22 mouse cellular contexts compared by ENCODE assay signal in the genomic region with DNA sequence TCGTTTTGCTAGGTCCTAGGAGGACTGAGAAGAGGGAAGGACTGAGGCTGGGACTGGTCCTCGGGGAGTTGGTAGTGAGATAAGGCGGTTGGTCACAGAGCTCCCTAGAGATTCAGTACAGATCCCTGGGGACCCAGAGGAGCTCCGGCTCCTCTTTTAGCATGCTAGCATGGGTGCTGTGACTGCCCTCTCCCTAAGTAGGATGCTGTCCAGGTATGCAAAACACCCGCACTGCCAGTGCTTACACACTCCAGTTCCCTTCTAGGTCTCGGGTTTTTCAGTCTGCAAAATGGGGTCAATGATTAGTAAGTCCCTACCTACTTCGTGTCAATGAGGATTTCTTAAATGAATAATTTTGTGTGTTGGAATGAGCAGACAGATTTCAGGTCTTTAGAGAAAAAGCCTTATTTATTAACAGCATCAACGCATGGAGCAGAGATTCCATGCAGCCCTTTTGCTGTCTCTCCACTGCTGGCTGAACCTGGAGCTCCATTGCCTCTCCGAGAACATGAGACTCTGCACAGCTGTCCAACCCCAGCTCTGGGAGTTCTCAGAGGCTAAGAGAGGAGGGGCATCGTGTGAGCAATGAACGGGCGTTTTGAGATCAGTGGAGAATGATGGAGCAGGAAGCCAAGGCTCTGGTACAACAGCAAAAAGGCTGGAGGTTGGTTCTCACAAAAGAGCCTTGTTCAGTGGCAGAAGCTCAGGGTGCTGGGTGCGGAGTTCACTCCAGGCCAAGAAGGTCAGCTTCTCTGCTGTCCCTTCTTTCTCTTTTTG. TPM values are rescaled to one million over a fixed set of nuclear protein-coding genes. Genes with fewer than 3 reads are reported as not detected.
DNase-seq lines count a peak whose midpoint lies in the region; ATAC-seq and TF ChIP-seq lines count a peak whose summit lies in the region.
"Had no signal": no experiment of that assay in that cellular context is flagged by ENCODE, and none has a peak within 500 bp of the region (broad histone marks: within the 10 kb centered on the region; RNA-seq: fewer than 3 reads in every experiment).

No protein-coding gene starts in this region.

- peak; percentile 2 for DNase-seq in gastrocnemius, adult 18-20 months (ENCODE audit: low spot score)
- no peak for DNase-seq in gastrocnemius, postnatal 36 days
- DNase-seq in kidney, postnatal 25 days = peak; percentile 13 to 60
- no peak for DNase-seq in kidney, postnatal 4 days
- no peak for DNase-seq in stomach, postnatal 0 days (ENCODE audit: low spot score)
- no peak for DNase-seq in right cerebral cortex, postnatal 10 days (ENCODE audit: low spot score in 2 of 2)
- DNase-seq: adrenal gland, postnatal 36 days; B cell, adult 2 months; gastrocnemius, adult 2 months; thymus, adult 2 months had no signal

- H3K9me3 ChIP-seq in stomach, embryonic 16.5 days (replicated peaks; ENCODE audit: control insufficient read depth, low read length) = no peaks in the 10 kb centered on the region
- H3K9me3 ChIP-seq in stomach, postnatal 0 days (ENCODE audit: control insufficient read depth, low read length) = no peaks in the 10 kb centered on the region
- H3K9me3 ChIP-seq: embryonic facial prominence, embryonic 12.5 days; forebrain, embryonic 15.5 days; heart, embryonic 13.5 days; limb, embryonic 15.5 days; liver, embryonic 15.5 days; midbrain, embryonic 12.5 days had no signal

- TF ChIP-seq EP300 in stomach, postnatal 0 days (optimal IDR thresholded peaks at IDR 0.05) = no peak

- 59% methylated on average over 13 of the region's 13 CpGs for WGBS in stomach, embryonic 16.5 days
- WGBS in stomach, postnatal 0 days = 61% methylated on average over 13 of the region's 13 CpGs

- H3K4me1 ChIP-seq in stomach, embryonic 16.5 days (ENCODE audit: control insufficient read depth, insufficient read depth, low read length) = no peaks in the 10 kb centered on the region
- H3K4me1 ChIP-seq in stomach, postnatal 0 days (replicated peaks; ENCODE audit: control insufficient read depth, insufficient read depth) = no peaks in the 10 kb centered on the region
- H3K4me1 ChIP-seq: liver, embryonic 15.5 days had no signal

- no peaks in the 10 kb centered on the region for H3K36me3 ChIP-seq in stomach, embryonic 16.5 days (ENCODE audit: control insufficient read depth, insufficient read depth, low read length)
- H3K36me3 ChIP-seq in stomach, postnatal 0 days (ENCODE audit: control insufficient read depth, insufficient read depth, low read length) = no peaks in the 10 kb centered on the region
- H3K36me3 ChIP-seq: embryonic facial prominence, embryonic 12.5 days; forebrain, embryonic 15.5 days; heart, embryonic 13.5 days; limb, embryonic 15.5 days; liver, embryonic 15.5 days; midbrain, embryonic 12.5 days had no signal

- no peak overlapping the region for H3K4me3 ChIP-seq in stomach, embryonic 16.5 days (replicated peaks; ENCODE audit: low read length)
- no peak overlapping the region for H3K4me3 ChIP-seq in stomach, postnatal 0 days (ENCODE audit: low read depth, low read length)
- H3K4me3 ChIP-seq: embryonic facial prominence, embryonic 12.5 days; forebrain, embryonic 15.5 days; gastrocnemius, adult 2 months; heart, embryonic 13.5 days; limb, embryonic 15.5 days; liver, embryonic 15.5 days; midbrain, embryonic 12.5 days had no signal

- intact Hi-C loops in gastrocnemius, postnatal 36 days (cut with DNase I) = no loop called here

- 0 out of 2 replicates have a peak, but pooled peaks have one; percentile 32 for ATAC-seq in stomach, embryonic 16.5 days (ENCODE audit: insufficient read depth, low FRiP score)
- no peak for ATAC-seq in stomach, postnatal 0 days (ENCODE audit: low FRiP score, low TSS enrichment)
- ATAC-seq: lung, postnatal 0 days had no signal

- H3K27me3 ChIP-seq in stomach, embryonic 16.5 days (ENCODE audit: control insufficient read depth, insufficient read depth, low read length) = no peaks in the 10 kb centered on the region
- no peaks in the 10 kb centered on the region for H3K27me3 ChIP-seq in stomach, postnatal 0 days (ENCODE audit: control insufficient read depth, insufficient read depth, low read length)
- H3K27me3 ChIP-seq: embryonic facial prominence, embryonic 12.5 days; forebrain, embryonic 15.5 days; limb, embryonic 15.5 days; liver, embryonic 15.5 days had no signal

- H3K4me2 ChIP-seq in stomach, embryonic 16.5 days (ENCODE audit: low read depth, low read length) = no peak overlapping the region
- no peak overlapping the region for H3K4me2 ChIP-seq in stomach, postnatal 0 days (replicated peaks; ENCODE audit: low read depth)
- H3K4me2 ChIP-seq: embryonic facial prominence, embryonic 12.5 days; forebrain, embryonic 15.5 days; heart, embryonic 13.5 days; hindbrain, embryonic 14.5 days; limb, embryonic 15.5 days; liver, embryonic 15.5 days; midbrain, embryonic 12.5 days had no signal

- no peak overlapping the region for H3K9ac ChIP-seq in stomach, embryonic 16.5 days (ENCODE audit: low read length)
- no peak overlapping the region for H3K9ac ChIP-seq in stomach, postnatal 0 days (ENCODE audit: low read length)
- H3K9ac ChIP-seq: embryonic facial prominence, embryonic 12.5 days; forebrain, embryonic 15.5 days; heart, embryonic 13.5 days; hindbrain, embryonic 14.5 days; limb, embryonic 15.5 days; liver, embryonic 15.5 days; midbrain, embryonic 12.5 days had no signal

- TF ChIP-seq CTCF in stomach, postnatal 0 days (IDR thresholded peaks at IDR 0.05; ENCODE audit: low read depth) = no peak

- H3K27ac ChIP-seq in stomach, embryonic 16.5 days (ENCODE audit: low read length) = no peak overlapping the region
- no peak overlapping the region for H3K27ac ChIP-seq in stomach, postnatal 0 days (replicated peaks)
- H3K27ac ChIP-seq: embryonic facial prominence, embryonic 12.5 days; forebrain, embryonic 15.5 days; gastrocnemius, adult 2 months; heart, embryonic 13.5 days; hindbrain, embryonic 14.5 days; limb, embryonic 15.5 days; liver, embryonic 15.5 days; midbrain, embryonic 12.5 days had no signal

RNA-seq across cellular contexts. Expression of a gene that starts 36.5 kb away (rescaled TPM):
- 1 to 10 TPM; 1.9 to 3.4 TPM for total RNA-seq in gastrocnemius, adult 18-20 months (2021)
- 1 to 10 TPM; 2.1 to 3.3 TPM for total RNA-seq in gastrocnemius, postnatal 36 days (2021)
- polyA plus RNA-seq in stomach, embryonic 16.5 days (2015; fragmentation: Nextera tagmentation; extraction: Ambion mirVana) = 0.76 and 0.81 TPM in 2 replicates
- 0.64 and 0.67 TPM in 2 replicates for polyA plus RNA-seq in stomach, postnatal 0 days (2015; fragmentation: Nextera tagmentation; extraction: Ambion mirVana)
- total RNA-seq: granulocyte monocyte progenitor cell, adult 5-6 weeks; megakaryocyte progenitor cell, adult 5-6 weeks; monocyte, adult 5-6 weeks had no signal

Comparison
In these comparisons a context has a peak if more than half of its experiments do, and no peak if none do; other contexts are left out.
1. DNase-seq: peak in gastrocnemius, adult 18-20 months (single experiment) and kidney, postnatal 25 days (2 of 2); none in gastrocnemius, postnatal 36 days (0 of 2), kidney, postnatal 4 days (0 of 2), stomach, postnatal 0 days (single experiment) and right cerebral cortex, postnatal 10 days (0 of 2).